Mouse (Mus musculus): ENCODE measurements at regions not wholly inside any gene's neighbourhood (a gene's known extent, or its start where the extent isn't known, plus 50 kb on each side); places are given as distances from the start of the nearest gene placed in this dataset.

DNA sequence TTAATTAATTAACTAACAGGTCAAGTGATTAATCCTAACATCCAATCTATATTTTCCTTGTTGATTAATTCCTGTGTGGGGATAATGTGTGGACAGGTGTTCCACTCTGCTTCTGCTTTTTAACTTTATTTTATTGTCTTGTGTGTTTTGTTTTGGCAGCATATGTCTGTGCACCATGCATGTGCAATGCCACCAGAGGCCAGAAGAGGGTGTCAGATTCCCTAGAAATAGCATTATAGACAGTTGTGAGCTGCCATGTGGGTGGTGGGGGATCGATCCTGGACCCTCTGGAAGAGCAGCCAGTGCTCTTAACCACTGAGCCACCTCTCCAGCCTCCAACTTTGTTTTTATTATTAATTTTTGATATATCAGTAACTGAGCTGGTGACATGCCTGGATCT, 65.6 kb downstream of the En1 start:
- no peak for DNase-seq (ENCODE audit: low spot score in 2 of 2)
- intact Hi-C loops (cut with DNase I): no loop called here

- intact Hi-C loops (cut with DNase I): no loop called here
- no peak for DNase-seq (ENCODE audit: low spot score in 2 of 2)
These were observed 81.5 kb downstream of the En1 start for GRCm38 (mm10) chr1:120683532-120684245.

DNA sequence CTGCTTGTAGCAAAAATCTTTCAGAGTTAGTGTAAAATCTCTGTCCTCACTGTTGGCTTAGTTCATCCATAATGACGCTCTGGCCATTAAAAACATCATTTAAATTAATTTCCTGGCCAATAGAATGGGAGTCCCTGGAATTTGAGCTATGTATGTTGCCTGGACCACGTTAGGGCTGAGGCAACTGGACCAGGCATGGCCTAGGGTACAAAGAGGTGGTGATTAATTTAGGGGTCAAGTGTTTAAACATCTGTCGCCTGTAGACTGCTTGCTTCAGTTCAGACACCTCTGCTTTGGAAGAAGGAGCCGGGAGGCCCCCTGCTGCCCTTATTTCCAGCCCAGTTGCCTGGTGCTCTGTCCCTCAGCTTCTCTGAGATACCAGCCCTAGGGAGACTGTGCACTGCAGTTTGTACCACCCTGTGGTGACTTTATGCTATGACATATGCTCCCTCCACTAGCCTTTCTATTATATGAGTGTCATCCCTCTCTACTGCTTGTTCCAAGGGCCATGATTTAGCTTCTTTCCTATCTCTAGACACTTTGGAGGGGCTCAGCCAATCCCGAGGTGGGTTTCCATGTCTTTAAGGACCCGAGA, 83.5 kb downstream of the En1 start:
- intact Hi-C loops (cut with DNase I): no loop called here
- DNase-seq (ENCODE audit: low spot score in 2 of 2): no peak

DNA sequence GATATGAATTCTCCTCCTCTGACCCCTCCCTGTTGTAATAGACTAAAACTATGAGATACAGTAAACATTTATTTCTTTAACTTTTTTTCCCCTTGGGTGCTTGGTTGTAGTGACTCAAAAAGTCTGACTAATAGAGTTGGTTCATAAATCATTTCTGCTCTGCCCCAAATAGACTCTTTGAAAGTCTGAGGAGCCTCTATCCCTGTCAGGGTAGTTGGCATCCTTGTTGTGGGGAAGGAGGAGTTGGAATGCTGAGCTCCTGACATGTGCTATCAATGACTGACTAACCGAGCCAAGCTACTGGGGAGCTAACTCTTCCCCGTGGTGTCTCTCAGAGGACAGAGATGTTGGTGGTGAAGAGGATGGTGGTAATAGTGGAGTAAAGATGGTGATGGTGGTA, 89.4 kb downstream of the En1 start:
- no peak for DNase-seq (ENCODE audit: low spot score in 2 of 2)
- intact Hi-C loops (cut with DNase I): no loop called here

- no peak for DNase-seq (ENCODE audit: low spot score in 2 of 2)
- intact Hi-C loops (cut with DNase I): no loop called here
These were observed 96.0 kb downstream of the En1 start for GRCm38 (mm10) chr1:120698189-120698588.

GRCm38 (mm10) chr1:120704201-120704600, 102.0 kb downstream of the En1 start:
- no peak for DNase-seq (ENCODE audit: low spot score in 2 of 2)
- intact Hi-C loops (cut with DNase I): no loop called here

GRCm38 (mm10) chr1:120706011-120706410, 103.8 kb downstream of the En1 start:
- intact Hi-C loops (cut with DNase I): no loop called here
- DNase-seq (ENCODE audit: low spot score in 2 of 2): no peak

GRCm38 (mm10) chr1:120708511-120708910, 106.3 kb downstream of the En1 start:
- DNase-seq (ENCODE audit: low spot score in 2 of 2): peak; percentile 15 to 45
- intact Hi-C loops (cut with DNase I): no loop called here

- DNase-seq (ENCODE audit: low spot score in 2 of 2): no peak
- intact Hi-C loops (cut with DNase I): no loop called here
These were observed 113.1 kb downstream of the En1 start for GRCm38 (mm10) chr1:120715105-120715877.

DNA sequence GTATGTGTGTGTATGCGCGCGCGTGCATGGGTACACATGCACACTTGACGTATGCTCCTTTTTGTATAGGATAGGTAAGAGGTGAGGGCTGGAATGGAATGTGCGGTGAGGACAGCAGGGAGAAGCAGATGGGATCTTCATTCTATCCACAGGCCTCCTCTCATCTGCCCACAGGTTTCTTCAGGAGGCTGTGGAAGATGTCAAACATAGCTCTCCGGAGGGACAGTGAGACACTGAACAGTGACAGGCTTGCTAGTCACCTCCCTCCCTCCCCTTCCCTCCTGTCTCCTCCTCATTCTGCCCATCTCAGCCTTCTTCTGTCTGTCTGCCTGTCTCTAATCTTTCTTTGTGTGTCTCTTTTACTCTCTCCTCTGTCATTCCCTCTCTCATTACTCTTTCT, 124.6 kb downstream of the En1 start:
- intact Hi-C loops (cut with DNase I): no loop called here
- DNase-seq (ENCODE audit: low spot score in 2 of 2): no peak

- intact Hi-C loops (cut with DNase I): no loop called here
- no peak for DNase-seq (ENCODE audit: low spot score in 2 of 2)
These were observed 125.2 kb downstream of the En1 start for GRCm38 (mm10) chr1:120727427-120727826.

DNA sequence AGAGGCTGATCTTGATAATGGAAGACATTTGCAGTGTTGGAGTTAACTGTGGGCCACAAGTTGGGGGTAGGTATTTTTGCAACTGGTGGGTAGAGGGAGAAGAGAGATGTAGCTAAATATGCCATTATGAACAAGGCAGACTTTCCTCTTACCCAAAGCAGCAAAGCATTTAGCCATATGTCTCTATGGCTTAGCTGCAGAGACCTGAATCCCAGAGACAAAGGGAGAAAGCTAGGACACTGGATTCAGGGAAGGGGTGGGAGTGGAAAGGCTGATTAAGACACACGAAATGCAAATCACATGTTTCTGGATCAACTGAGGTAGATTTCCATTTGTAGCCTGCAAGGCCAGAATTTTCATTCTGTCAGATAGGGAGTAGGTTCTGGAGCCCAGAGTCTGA, 129.8 kb downstream of the En1 start:
- DNase-seq (ENCODE audit: low spot score in 2 of 2): no peak

GRCm38 (mm10) chr1:120733683-120734082, 131.5 kb downstream of the En1 start:
- no peak for DNase-seq (ENCODE audit: low spot score in 2 of 2)
- intact Hi-C loops (cut with DNase I): no loop called here

More for the DNA sequence above, 129.8 kb downstream of the En1 start:
- intact Hi-C loops (cut with DNase I): no loop called here

DNA sequence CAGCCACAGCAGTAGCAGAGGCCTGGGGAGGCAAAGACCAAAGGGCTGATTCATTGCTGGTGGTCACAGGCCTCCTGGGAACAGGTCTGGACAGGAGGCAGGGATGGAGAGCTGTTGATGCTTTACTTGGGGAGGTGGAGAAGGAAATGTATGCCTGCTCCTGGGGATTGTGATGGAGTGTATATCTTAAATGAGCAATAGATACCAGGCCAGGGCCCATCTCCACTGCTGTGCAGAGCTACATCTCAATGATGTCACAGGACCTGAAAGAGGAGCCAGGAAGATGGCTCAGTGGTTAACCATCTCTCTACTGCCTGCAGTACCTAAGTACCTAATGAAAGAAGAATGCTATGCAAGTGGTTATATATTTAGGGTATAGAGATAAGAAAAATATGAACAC, 132.6 kb downstream of the En1 start:
- intact Hi-C loops (cut with DNase I): no loop called here
- no peak for DNase-seq (ENCODE audit: low spot score in 2 of 2)

GRCm38 (mm10) chr1:120739499-120739898, 137.3 kb downstream of the En1 start:
- intact Hi-C loops (cut with DNase I): no loop called here
- DNase-seq (ENCODE audit: low spot score in 2 of 2): no peak

GRCm38 (mm10) chr1:120741091-120741740, 139.0 kb downstream of the En1 start:
- no peak for DNase-seq (ENCODE audit: low spot score in 2 of 2)
- intact Hi-C loops (cut with DNase I): no loop called here

GRCm38 (mm10) chr1:120748963-120749362, 146.7 kb downstream of the En1 start:
- intact Hi-C loops (cut with DNase I): no loop called here
- DNase-seq (ENCODE audit: low spot score in 2 of 2): no peak

DNA sequence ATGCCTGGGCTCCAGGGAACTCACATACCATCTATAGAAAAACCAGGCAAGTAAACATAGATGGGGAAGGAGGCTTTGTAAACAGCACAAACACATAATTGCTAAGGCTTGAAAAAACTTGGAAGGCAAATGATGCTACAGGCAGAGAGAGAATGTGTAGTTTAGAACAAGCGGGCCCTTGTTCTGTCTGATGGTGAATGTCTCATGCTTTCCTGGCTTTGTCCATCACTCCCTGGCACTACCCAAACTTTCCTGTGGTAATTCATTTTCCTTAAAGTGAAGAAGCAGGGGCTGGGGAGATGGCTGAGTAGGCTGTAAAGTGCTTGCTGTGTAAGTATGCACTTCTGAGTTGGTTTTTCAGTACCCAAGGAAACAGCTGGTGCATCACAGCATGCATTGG, 151.2 kb downstream of the En1 start:
- intact Hi-C loops (cut with DNase I): no loop called here

GRCm38 (mm10) chr1:120754337-120754736, 152.1 kb downstream of the En1 start:
- intact Hi-C loops (cut with DNase I): no loop called here

More for the DNA sequence above, 151.2 kb downstream of the En1 start:
- DNase-seq (ENCODE audit: low spot score in 2 of 2): no peak

GRCm38 (mm10) chr1:120757283-120757821, 155.1 kb downstream of the En1 start:
- intact Hi-C loops (cut with DNase I): no loop called here
- peak; percentile 23 to 37 for DNase-seq (ENCODE audit: low spot score in 2 of 2)

More at GRCm38 (mm10) chr1:120754337-120754736, 152.1 kb downstream of the En1 start:
- no peak for DNase-seq (ENCODE audit: low spot score in 2 of 2)
